8 mouse cellular contexts compared by ENCODE assay signal in genomic region chr4:131843290-131843743, GRCm38 (mm10). TPM values are rescaled to one million over a fixed set of nuclear protein-coding genes. Genes with fewer than 3 reads are reported as not detected.
DNase-seq lines count a peak whose midpoint lies in the region; ATAC-seq lines count a peak whose summit lies in the region.

TSS of gene Mecr (plus strand) at chr4:131843470.

- DNase-seq in CD4-positive helper T cell, adult 2 months (ENCODE audit: low read depth, low spot score) = peak; percentile 91
- peak; percentile 80 for DNase-seq in brain, embryonic 18.5 days (ENCODE audit: low read depth, low spot score)
- peak; percentile 98 for DNase-seq in kidney, postnatal 10 days
- DNase-seq in natural killer cell, adult 2 months (ENCODE audit: low spot score in 2 of 2) = peak; percentile 89 to 93

- peaks cover 38% of the 10 kb centered on the region for H3K27me3 ChIP-seq in heart, embryonic 13.5 days (replicated peaks)
- peaks cover 40% of the 10 kb centered on the region for H3K27me3 ChIP-seq in liver, embryonic 12.5 days (replicated peaks)
- peaks cover 4% of the 10 kb centered on the region; the same call in 1 of the 2 replicates for H3K27me3 ChIP-seq in stomach, embryonic 15.5 days (replicated peaks)

- H3K4me2 ChIP-seq in heart, embryonic 13.5 days = peak within 1 kb of the TSS; percentile 93
- H3K4me2 ChIP-seq in liver, embryonic 12.5 days = peak within 1 kb of the TSS; percentile 81
- peak within 1 kb of the TSS; percentile 79 for H3K4me2 ChIP-seq in stomach, embryonic 15.5 days

- WGBS in heart, embryonic 13.5 days = under 1% methylated on average over 37 of the region's 37 CpGs
- 1% methylated on average over 37 of the region's 37 CpGs for WGBS in liver, embryonic 12.5 days (ENCODE audit: insufficient replicate concordance)
- under 1% methylated on average over 37 of the region's 37 CpGs for WGBS in stomach, embryonic 15.5 days

- no peaks in the 10 kb centered on the region for H3K9me3 ChIP-seq in heart, embryonic 13.5 days
- H3K9me3 ChIP-seq in liver, embryonic 12.5 days (replicated peaks) = no peaks in the 10 kb centered on the region
- H3K9me3 ChIP-seq in stomach, embryonic 15.5 days = no peaks in the 10 kb centered on the region

- H3K36me3 ChIP-seq in heart, embryonic 13.5 days = 0 out of 2 replicates have a peak, but pooled peaks cover 2% of the 10 kb centered on the region
- peaks cover 15% of the 10 kb centered on the region for H3K36me3 ChIP-seq in liver, embryonic 12.5 days
- H3K36me3 ChIP-seq in stomach, embryonic 15.5 days = 0 out of 2 replicates have a peak, but pooled peaks cover 2% of the 10 kb centered on the region

- H3K4me1 ChIP-seq in heart, embryonic 13.5 days = peaks cover 21% of the 10 kb centered on the region
- peaks cover 27% of the 10 kb centered on the region for H3K4me1 ChIP-seq in liver, embryonic 12.5 days
- peaks cover 17% of the 10 kb centered on the region for H3K4me1 ChIP-seq in stomach, embryonic 15.5 days

- ATAC-seq in erythroid progenitor cell, adult 5-6 weeks (replicated peaks; ENCODE audit: low FRiP score, poor library complexity, severe bottlenecking) = peak; percentile 92
- ATAC-seq in heart, embryonic 13.5 days (ENCODE audit: extremely low read depth, insufficient number of reproducible peaks, low FRiP score, low TSS enrichment) = peak; percentile 69
- ATAC-seq in liver, embryonic 12.5 days = peak; percentile 86
- peak; percentile 74 for ATAC-seq in stomach, embryonic 15.5 days (ENCODE audit: insufficient read depth, low FRiP score, low read depth)

- H3K9ac ChIP-seq in heart, embryonic 13.5 days = peak within 1 kb of the TSS; percentile 89
- H3K9ac ChIP-seq in liver, embryonic 12.5 days = peak within 1 kb of the TSS; percentile 68
- peak within 1 kb of the TSS; percentile 77 for H3K9ac ChIP-seq in stomach, embryonic 15.5 days

- H3K4me3 ChIP-seq in heart, embryonic 13.5 days = peak within 1 kb of the TSS; percentile 84
- H3K4me3 ChIP-seq in liver, embryonic 12.5 days = peak within 1 kb of the TSS; percentile 74
- H3K4me3 ChIP-seq in stomach, embryonic 15.5 days (replicated peaks) = peak within 1 kb of the TSS; percentile 96

- H3K27ac ChIP-seq in heart, embryonic 13.5 days (replicated peaks) = no peak within 1 kb of the TSS
- no peak within 1 kb of the TSS for H3K27ac ChIP-seq in liver, embryonic 12.5 days
- no peak within 1 kb of the TSS for H3K27ac ChIP-seq in stomach, embryonic 15.5 days

RNA-seq across cellular contexts. Expression of gene Mecr, which starts in this region (rescaled TPM):
- total RNA-seq in erythroid progenitor cell, adult 5-6 weeks (2015; ENCODE audit: low replicate concordance) = 12.6 and 14.3 TPM in 2 replicates
- 0.90 and 9.2 TPM in 2 replicates for total RNA-seq in erythroid progenitor cell, adult 5-6 weeks (2017; ENCODE audit: low replicate concordance)
- 39.2 and 42.0 TPM in 2 replicates for polyA plus RNA-seq in heart, embryonic 13.5 days (2015; fragmentation: Nextera tagmentation; extraction: Ambion mirVana)
- 44.4 and 49.4 TPM in 2 replicates for polyA plus RNA-seq in liver, embryonic 12.5 days (2016; fragmentation: Nextera tagmentation; extraction: Ambion mirVana)
- 57.5 and 66.0 TPM in 2 replicates for polyA plus RNA-seq in stomach, embryonic 15.5 days (2015; fragmentation: Nextera tagmentation; extraction: Ambion mirVana)
